Mouse (Mus musculus) ZHBTc4 (cell line): ENCODE measurements around the gene Srrm2.
"Not testable (repeated sequence)": the region's sequence is repeated elsewhere in the genome, so short reads cannot be mapped to it uniquely, and the experiment has no call there.

ENCODE experiments used
- DNase-seq: peaks from one replicate; pipeline ENCODE4 v3.0.0-alpha.2; 2011; ENCODE audit warnings: low read depth, low spot score

The Srrm2 gene

DNA sequence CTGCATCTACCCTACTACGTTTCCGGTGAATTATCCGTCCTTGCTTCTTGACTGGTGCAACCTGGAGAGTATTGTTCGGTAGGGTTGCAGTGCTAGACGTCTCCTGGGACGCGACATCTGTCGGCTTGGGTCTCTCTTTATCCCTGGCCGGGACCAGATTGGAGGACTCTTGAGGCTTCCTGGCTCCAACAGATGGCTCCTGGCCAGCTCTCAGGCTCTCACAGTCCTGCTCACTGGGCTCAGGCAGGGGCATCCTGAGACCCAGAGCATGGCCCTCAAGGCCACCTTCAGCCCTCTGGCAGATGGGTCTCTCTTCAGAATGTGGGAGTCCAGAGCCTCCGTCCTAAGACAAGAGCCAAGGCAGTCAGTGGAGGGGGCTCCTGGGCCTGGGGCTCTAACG, 27.4 kb upstream of the Srrm2 start:
- DNase-seq: no peak

DNA sequence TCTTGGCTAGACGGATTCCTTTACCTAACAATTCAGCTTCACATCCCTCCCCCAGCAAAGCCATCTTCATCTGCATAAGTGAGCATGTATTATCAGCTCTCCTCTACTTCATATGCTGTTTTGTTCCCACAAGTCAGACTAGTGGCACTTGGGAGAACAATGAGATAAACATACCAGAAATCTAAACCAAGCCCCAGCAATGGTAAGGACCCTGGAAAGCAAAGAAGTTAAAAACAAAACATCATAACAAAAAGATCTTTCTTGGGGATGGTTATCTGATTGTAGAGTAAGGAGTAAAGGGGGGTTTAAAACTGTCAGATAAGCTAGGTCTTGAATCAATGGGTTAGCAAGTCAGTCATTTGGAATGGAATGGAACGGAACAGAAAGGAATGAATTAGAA, 19.8 kb upstream of the Srrm2 start:
- DNase-seq: no peak

DNA sequence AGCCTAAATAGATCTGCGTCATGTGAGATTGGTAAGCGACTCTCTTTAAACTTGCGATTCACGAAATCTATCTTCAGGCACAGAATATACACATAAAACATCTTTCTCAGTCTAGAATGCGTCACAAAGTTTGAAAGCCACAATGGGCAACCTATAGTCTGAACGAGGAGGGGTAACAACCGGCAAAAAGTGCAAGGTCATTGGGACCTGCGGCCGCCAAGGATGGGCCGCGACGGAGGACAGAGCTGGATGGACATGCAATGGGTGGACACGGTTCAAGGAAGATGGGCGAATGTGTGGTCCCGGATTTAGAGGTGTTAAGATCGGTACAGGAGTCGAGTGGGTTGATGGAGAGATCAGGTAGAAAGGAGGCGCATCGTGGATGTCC, 19.4 kb upstream of the Srrm2 start:
- no peak for DNase-seq

DNA sequence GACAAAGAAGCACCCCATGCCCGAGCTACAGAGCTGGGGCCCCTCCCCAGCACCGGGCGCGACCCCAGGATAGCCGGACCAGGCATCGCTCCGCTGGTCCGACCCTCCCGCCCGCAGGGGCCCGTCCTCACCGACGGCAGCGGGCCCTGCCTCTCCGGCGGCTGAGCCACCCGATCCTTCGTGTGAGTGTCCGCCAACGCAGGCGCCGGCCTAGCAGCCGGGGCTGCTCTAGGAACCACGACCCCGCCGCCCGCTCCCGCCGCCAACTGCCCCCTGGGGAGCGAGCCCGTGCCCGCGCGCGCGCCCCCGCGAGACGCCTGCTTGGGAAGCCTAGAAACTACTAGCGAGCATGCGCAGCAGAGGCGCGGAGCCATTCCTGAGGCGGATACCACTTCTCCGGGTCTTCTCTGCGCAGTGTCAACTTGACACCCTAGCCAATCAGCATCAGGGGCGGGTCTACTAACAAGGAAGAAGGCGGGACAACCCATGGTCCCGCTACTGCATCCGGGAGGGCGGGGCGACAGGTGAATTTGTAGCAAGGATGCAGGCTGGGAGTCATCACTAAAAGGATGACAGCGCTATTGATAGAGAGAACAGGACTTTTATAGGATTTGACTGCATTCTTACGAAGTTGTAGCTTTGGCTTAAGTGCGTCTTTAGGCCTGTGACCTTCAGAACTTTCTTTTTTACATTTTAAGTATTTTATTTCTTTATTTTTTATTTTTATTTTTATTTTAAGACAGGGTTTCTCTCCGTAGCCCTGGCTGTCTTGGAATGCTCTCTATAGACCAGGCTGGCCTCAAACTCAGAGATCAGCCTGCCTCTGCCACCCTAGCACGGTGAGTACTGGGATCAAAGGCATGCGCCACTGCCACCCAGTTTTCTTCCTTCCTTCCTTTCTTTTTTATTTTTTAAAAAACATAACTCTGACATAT, 18.8 kb upstream of the Srrm2 start, which contains the start of gene Flywch1:
Flywch1 (minus strand) TSS at position 319 of the 935 bp plus-strand sequence.
- peak; percentile 99 for DNase-seq

DNA sequence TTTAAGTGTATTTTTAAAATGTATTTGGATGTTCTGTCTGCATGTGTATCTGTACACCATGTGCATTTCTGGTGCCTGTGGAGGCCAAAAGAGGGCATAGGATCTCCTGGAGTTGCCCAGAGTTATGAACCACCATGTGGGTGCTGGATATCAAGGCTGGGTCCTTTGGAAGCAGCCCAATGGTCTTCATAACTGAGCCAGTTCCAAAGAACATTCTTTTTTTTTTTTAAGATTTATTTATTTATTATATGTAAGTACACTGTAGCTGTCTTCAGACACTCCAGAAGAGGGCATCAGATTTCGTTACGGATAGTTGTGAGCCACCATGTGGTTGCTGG, 18.1 kb upstream of the Srrm2 start:
- DNase-seq: not testable (repeated sequence)

DNA sequence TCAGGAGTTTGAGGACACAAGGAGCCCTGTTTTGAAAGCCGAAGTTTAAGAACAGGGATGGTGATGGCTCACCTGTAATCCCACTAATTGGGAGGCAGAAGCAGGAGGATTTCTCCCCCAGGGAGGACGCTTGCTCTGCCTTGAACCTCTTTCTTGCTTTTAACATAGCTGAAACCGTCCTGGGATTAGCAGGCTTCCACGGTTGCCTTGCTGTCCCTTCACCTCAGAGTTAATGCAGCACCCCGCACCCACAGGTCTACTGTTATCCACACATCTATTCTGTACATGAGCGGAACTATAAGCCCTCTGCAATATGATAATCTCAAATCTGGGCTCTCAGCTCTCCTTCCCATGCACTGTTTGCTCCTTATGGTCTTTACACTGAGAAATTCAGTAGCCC, 16.7 kb upstream of the Srrm2 start:
- DNase-seq: no peak

DNA sequence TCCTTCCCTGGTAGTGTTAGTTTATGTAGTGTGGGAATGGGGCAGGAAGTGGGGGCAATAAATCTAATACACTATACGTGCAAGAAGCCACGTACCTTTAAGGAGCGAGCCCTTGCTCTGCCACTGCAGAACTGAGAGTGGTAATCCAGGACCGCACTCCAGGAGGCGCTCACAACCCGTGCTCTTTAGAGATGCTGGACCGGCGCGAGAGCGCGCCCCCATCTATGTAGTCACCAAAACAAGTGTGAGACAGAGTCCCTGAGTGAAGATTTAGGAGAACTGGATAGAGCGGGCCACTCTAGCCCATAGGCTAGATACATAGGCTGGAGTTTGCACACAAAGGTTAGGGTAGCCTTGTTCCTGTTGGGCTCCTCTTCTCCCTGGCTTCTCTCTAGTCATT, 16.2 kb upstream of the Srrm2 start:
- peak; percentile 88 for DNase-seq

GRCm38 (mm10) chr17:23776216-23776615, 14.1 kb upstream of the Srrm2 start:
- no peak for DNase-seq

DNA sequence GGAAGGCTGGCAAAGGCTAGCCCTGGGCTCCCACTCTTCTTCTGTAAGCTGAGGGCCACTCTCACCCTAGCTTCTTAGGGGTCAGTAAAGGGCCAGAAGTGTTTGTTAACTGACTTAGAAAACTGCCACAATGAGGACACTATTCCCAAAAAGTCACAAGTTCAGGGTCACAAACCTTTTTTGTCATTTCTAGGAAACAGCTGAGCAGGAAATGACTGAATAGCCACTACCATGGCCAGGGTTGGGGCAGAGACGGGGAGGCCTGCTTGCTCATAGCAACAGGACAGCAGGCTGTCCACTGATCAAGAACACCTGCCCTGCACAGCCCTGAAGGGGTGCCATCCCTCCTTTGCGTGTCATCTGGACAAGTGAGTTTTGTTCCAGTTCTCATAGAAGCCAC, 13.2 kb upstream of the Srrm2 start:
- DNase-seq: no peak

GRCm38 (mm10) chr17:23778447-23778846, 11.9 kb upstream of the Srrm2 start:
- no peak for DNase-seq

DNA sequence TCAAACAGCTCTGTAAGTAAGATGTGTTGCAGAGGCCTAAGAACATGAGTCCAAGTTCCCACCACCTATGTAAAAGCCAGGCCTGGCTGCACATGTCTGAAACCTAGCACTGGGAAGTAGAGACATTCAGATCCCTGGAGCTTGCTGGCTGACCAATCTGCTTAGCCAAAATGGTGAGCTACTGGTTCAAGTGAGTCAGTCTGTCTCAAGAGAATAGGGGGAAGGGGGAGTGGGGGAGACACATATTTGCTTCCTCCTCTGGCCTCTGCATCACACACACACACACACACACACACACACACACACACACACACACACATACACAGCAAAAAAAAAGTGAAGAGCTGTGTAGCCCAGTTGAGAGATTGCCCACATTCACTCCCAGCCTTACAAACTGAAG, 7.0 kb upstream of the Srrm2 start:
- no peak for DNase-seq

GRCm38 (mm10) chr17:23785561-23786471, 4.5 kb upstream of the Srrm2 start, which contains the start of gene Flywch2:
TSS of gene Flywch2 (minus strand) at chr17:23786081.
- DNase-seq: peak; percentile 79

GRCm38 (mm10) chr17:23786510-23786931, 3.8 kb upstream of the Srrm2 start:
- no peak for DNase-seq

GRCm38 (mm10) chr17:23788973-23789372, 1.4 kb upstream of the Srrm2 start:
- no peak for DNase-seq

DNA sequence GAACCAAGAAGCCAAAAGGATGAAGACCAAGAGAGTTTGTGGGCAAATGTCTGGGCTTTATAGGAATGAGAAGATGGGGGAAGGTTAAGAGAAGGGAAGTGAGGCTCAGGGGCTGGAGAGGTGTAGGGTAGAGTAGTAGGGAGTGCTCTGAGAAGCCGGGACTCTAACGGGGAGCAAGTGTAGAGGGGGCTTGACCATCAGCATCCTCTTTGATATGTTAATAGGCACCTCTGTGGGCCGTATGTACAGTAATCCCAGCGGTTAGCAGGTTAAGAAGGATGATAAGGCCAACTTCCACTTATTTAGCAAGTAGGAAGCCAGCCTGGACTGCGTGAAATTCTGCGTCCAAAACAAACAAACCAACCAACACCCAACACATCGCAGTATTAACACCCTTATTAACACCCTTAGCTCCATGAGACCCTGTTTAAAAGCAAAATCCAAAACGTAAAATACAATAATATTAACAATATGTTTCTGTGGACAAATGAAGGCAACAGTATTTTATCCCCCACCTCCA, 523 bp upstream of the Srrm2 start:
- DNase-seq: peak; percentile 82

DNA sequence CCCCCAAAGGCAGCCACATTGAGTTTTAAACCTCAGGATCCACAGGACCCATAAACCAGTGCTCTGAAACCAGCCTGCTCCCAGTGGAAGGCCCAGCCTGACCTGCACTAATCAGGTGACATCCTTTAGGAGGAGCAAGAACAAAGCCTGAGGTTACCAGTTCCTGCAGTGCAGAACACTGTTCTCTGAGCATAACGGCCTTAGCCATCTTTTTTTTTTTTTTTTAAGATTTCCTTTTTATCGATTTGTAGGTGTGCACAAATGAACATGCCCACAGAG, 686 bp downstream of the Srrm2 start:
- no peak for DNase-seq

- DNase-seq: peak; percentile 69
Measured at GRCm38 (mm10) chr17:23795323-23795722, 5.0 kb downstream of the Srrm2 start.

- DNase-seq: no peak
Measured at GRCm38 (mm10) chr17:23797316-23797715, 7.0 kb downstream of the Srrm2 start.

DNA sequence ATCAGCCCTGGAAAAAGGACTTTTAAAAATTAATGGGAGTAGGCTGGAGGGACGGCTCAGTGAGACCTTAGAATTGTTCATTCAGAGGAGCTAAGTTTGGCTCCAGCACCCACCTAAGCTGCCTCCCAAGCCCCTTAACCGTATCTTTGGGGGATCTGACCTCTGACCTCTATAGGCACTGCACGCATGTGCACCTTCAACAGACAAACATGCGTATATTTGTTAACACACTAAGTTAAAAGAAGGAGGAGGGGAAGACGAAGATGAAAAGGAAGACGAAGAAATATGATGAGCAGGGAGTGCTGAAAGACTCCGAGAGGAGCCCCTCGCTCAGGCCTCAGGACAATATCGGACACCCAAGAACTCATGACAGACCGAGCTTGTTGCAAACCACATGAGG, 11.3 kb downstream of the Srrm2 start:
- DNase-seq: no peak

- peak; percentile 100 for DNase-seq
Measured at GRCm38 (mm10) chr17:23802746-23803365, 12.5 kb downstream of the Srrm2 start.

- peak; percentile 98 for DNase-seq
Measured at GRCm38 (mm10) chr17:23803366-23804041, 13.2 kb downstream of the Srrm2 start.
